Mouse (Mus musculus) lung, embryonic 16.5 days (tissue): ENCODE measurements at regions not wholly inside any gene's neighbourhood (a gene's known extent, or its start where the extent isn't known, plus 50 kb on each side); places are given as distances from the start of the nearest gene placed in this dataset.

Experiments used
- ATAC-seq: fragments of 200-750 bp; cut with Nextera tagmentation; 2 replicates; pipeline ENCODE4 v1.8.0; 2017; ENCODE audit warnings: low read depth, mild to moderate bottlenecking, moderate library complexity
- H3K27ac ChIP-seq: fragments of 300-500 bp; sonication (generic); 2 replicates; pipeline ENCODE4 v1.5.1; 2014; ENCODE audit warnings: mild to moderate bottlenecking, control low read depth, low read length
- H3K27me3 ChIP-seq: fragments of 300-500 bp; sonication (generic); 2 replicates; pipeline ENCODE4 v1.6.1; 2014; ENCODE audit warnings: low read depth, low read length, mixed read lengths; ENCODE audit not compliant: control insufficient read depth, insufficient read depth
- H3K36me3 ChIP-seq: fragments of 300-500 bp; sonication (generic); 2 replicates; pipeline ENCODE4 v1.6.1; 2014; ENCODE audit warnings: low read length; ENCODE audit not compliant: control insufficient read depth, insufficient read depth
- H3K4me1 ChIP-seq: fragments of 300-500 bp; sonication (generic); replicated peaks from 2 replicates; pipeline ENCODE4 v1.6.1; 2014; ENCODE audit warnings: low read length, mixed read lengths; ENCODE audit not compliant: control insufficient read depth, insufficient read depth
- H3K4me2 ChIP-seq: fragments of 300-500 bp; sonication (generic); 2 replicates; pipeline ENCODE4 v1.6.1; 2014; ENCODE audit warnings: low read depth, low read length, control low read depth
- H3K4me3 ChIP-seq: fragments of 300-500 bp; sonication (generic); 2 replicates; pipeline ENCODE4 v1.5.1; 2014; ENCODE audit warnings: mild to moderate bottlenecking, low read length, control low read depth
- H3K9ac ChIP-seq: fragments of 300-500 bp; sonication (generic); 2 replicates; pipeline ENCODE4 v1.6.1; 2014; ENCODE audit warnings: low read length, control low read depth
- H3K9me3 ChIP-seq: fragments of 300-500 bp; sonication (generic); 2 replicates; pipeline ENCODE4 v1.6.1; 2016; ENCODE audit warnings: low read length; ENCODE audit not compliant: control insufficient read depth
- WGBS: fragments of 180-500 bp; shearing (Covaris S2); extraction: QIAGEN DNeasy Blood & Tissue Kit; methylation state at CpG from one replicate; pipeline ENCODE4 v1.1.7; 2014; 5-methylcytosine and 5-hydroxymethylcytosine counted together

- H3K27ac ChIP-seq, result no peak overlapping the region
- no peak overlapping the region for H3K9ac ChIP-seq
- H3K4me3 ChIP-seq, result no peak overlapping the region
- H3K4me2 ChIP-seq, result no peak overlapping the region
- 95% methylated on average over 4 of the region's 4 CpGs for WGBS
- no peaks in the 10 kb centered on the region for H3K9me3 ChIP-seq
- H3K36me3 ChIP-seq, result no peaks in the 10 kb centered on the region
- H3K27me3 ChIP-seq, result no peaks in the 10 kb centered on the region
- no peaks in the 10 kb centered on the region for H3K4me1 ChIP-seq
- no peak for ATAC-seq
Observed at GRCm38 (mm10) chr4:106169466-106169865, 146.5 kb upstream of the Usp24 start.

GRCm38 (mm10) chr4:106170731-106171130, 145.3 kb upstream of the Usp24 start:
- H3K27me3 ChIP-seq, result no peaks in the 10 kb centered on the region
- H3K27ac ChIP-seq, result no peak overlapping the region
- H3K9me3 ChIP-seq, result no peaks in the 10 kb centered on the region
- 75% methylated on average over 8 of the region's 8 CpGs for WGBS
- H3K4me2 ChIP-seq, result no peak overlapping the region
- no peak overlapping the region for H3K4me3 ChIP-seq
- no peak for ATAC-seq
- H3K36me3 ChIP-seq, result no peaks in the 10 kb centered on the region
- no peak overlapping the region for H3K9ac ChIP-seq
- no peaks in the 10 kb centered on the region for H3K4me1 ChIP-seq

- H3K36me3 ChIP-seq, result no peaks in the 10 kb centered on the region
- H3K4me1 ChIP-seq, result no peaks in the 10 kb centered on the region
- ATAC-seq, result no peak
- H3K27ac ChIP-seq, result no peak overlapping the region
- no peak overlapping the region for H3K4me2 ChIP-seq
- H3K9ac ChIP-seq, result no peak overlapping the region
- H3K27me3 ChIP-seq, result no peaks in the 10 kb centered on the region
- no peaks in the 10 kb centered on the region for H3K9me3 ChIP-seq
- WGBS, result 40% methylated on average over 5 of the region's 5 CpGs
- no peak overlapping the region for H3K4me3 ChIP-seq
Observed at GRCm38 (mm10) chr4:106175352-106175751, 140.7 kb upstream of the Usp24 start.

DNA sequence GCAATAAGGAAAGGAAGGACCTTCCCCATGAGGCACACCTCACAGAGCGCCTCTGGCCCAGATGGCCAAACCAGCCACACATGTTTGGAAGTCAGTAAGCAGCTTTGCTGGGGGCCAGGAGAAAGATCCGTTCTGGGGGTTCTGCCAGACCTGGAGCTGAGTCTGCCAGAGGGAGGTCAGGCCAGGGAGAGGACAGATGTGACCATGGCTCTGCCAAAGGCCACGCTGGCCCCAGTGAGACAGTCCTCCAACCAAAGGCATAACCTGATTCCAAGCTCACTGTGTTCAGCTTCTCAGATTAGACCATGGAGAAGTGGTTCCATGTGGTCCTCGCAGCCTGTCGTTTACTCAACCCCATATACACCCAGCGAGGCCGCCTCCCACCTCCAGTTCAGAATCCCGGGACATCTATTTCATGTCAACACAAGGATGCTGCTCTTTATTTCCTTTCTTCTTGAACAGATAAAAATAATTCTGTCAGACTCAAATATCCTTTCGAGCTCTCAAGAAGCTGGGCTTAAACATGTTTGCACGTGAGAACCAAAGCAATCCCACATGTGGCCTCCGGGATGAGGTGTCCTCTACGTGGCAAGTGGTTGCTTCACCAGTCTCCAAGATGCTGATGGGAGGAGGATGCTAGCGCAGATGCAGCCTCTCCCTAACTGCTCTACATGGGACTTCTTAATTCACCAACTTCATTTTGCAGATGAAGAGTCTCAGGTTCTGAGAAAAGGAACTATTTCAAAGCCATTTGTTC, 130.1 kb upstream of the Usp24 start:
- ATAC-seq, result no peak
- H3K4me3 ChIP-seq, result no peak overlapping the region
- H3K27me3 ChIP-seq, result no peaks in the 10 kb centered on the region
- no peak overlapping the region for H3K4me2 ChIP-seq
- 76% methylated on average over 13 of the region's 13 CpGs for WGBS
- no peaks in the 10 kb centered on the region for H3K4me1 ChIP-seq
- H3K9ac ChIP-seq, result no peak overlapping the region
- H3K36me3 ChIP-seq, result no peaks in the 10 kb centered on the region
- no peak overlapping the region for H3K27ac ChIP-seq
- H3K9me3 ChIP-seq, result no peaks in the 10 kb centered on the region

GRCm38 (mm10) chr4:106186684-106187083, 129.3 kb upstream of the Usp24 start:
- Histone ChIP-seq H3K9ac (no peak overlapping the region), H3K36me3 (no peaks in the 10 kb centered on the region), H3K9me3 (no peaks in the 10 kb centered on the region), H3K4me2 (no peak overlapping the region), H3K4me1 (no peaks in the 10 kb centered on the region), H3K4me3 (no peak overlapping the region), H3K27ac (no peak overlapping the region), H3K27me3 (no peaks in the 10 kb centered on the region)
- 81% methylated on average over 7 of the region's 7 CpGs for WGBS
- ATAC-seq, result no peak

- WGBS, result 57% methylated on average over 4 of the region's 4 CpGs
- no peaks in the 10 kb centered on the region for H3K9me3 ChIP-seq
- no peaks in the 10 kb centered on the region for H3K4me1 ChIP-seq
- no peak overlapping the region for H3K27ac ChIP-seq
- H3K27me3 ChIP-seq, result no peaks in the 10 kb centered on the region
- H3K4me3 ChIP-seq, result no peak overlapping the region
- H3K36me3 ChIP-seq, result no peaks in the 10 kb centered on the region
- H3K4me2 ChIP-seq, result no peak overlapping the region
- no peak overlapping the region for H3K9ac ChIP-seq
- ATAC-seq, result no peak
Observed at GRCm38 (mm10) chr4:106190248-106190647, 125.8 kb upstream of the Usp24 start.

- Histone ChIP-seq H3K27me3 (no peaks in the 10 kb centered on the region), H3K36me3 (no peaks in the 10 kb centered on the region), H3K27ac (no peak overlapping the region), H3K4me2 (no peak overlapping the region), H3K9ac (no peak overlapping the region), H3K4me3 (no peak overlapping the region), H3K9me3 (no peaks in the 10 kb centered on the region), H3K4me1 (no peaks in the 10 kb centered on the region)
- ATAC-seq, result no peak
- WGBS, result 82% methylated on average over 8 of the region's 8 CpGs
Observed at GRCm38 (mm10) chr4:106191331-106191730, 124.7 kb upstream of the Usp24 start.

- H3K4me2 ChIP-seq, result no peak overlapping the region
- H3K9me3 ChIP-seq, result no peaks in the 10 kb centered on the region
- no peak overlapping the region for H3K4me3 ChIP-seq
- no peak overlapping the region for H3K27ac ChIP-seq
- 82% methylated on average over 3 of the region's 3 CpGs for WGBS
- H3K9ac ChIP-seq, result no peak overlapping the region
- H3K36me3 ChIP-seq, result no peaks in the 10 kb centered on the region
- no peaks in the 10 kb centered on the region for H3K4me1 ChIP-seq
- no peak for ATAC-seq
- no peaks in the 10 kb centered on the region for H3K27me3 ChIP-seq
Observed at GRCm38 (mm10) chr4:106191843-106192242, 124.2 kb upstream of the Usp24 start.

- Histone ChIP-seq H3K4me3 (no peak overlapping the region), H3K4me1 (no peaks in the 10 kb centered on the region), H3K36me3 (no peaks in the 10 kb centered on the region), H3K4me2 (no peak overlapping the region), H3K9ac (no peak overlapping the region), H3K27me3 (no peaks in the 10 kb centered on the region), H3K9me3 (no peaks in the 10 kb centered on the region), H3K27ac (no peak overlapping the region)
- 56% methylated on average over 3 of the region's 3 CpGs for WGBS
- no peak for ATAC-seq
Observed at GRCm38 (mm10) chr4:106193204-106193945, 122.6 kb upstream of the Usp24 start.
